Mouse (Mus musculus) common myeloid progenitor, adult 5-6 weeks (primary cell): ENCODE measurements around the gene Bod1. TPM values are rescaled to one million over a fixed set of nuclear protein-coding genes. Genes with fewer than 3 reads are reported as not detected.

Experiments
- ATAC-seq: replicated peaks from 2 replicates; pipeline ENCODE4 v1.8.0; 2016; ENCODE audit warnings: low read depth, mild to moderate bottlenecking, moderate TSS enrichment, inconsistent platforms; ENCODE audit not compliant: poor library complexity, severe bottlenecking
- total RNA-seq: library from RNA; stranded (forward); fragments of 200-1000, 187-1606 nt; gene quantifications from 2 replicates; pipeline ENCODE4 v1.2.3, GENCODE M21; 2017

The Bod1 gene
- 20.0 and 29.7 TPM in 2 replicates for total RNA-seq

- peak; percentile 95 for ATAC-seq
These were observed at the start of gene Bod1 for GRCm38 (mm10) chr11:31671354-31672169. TSS of gene Bod1 (minus strand) at chr11:31671885.

GRCm38 (mm10) chr11:31719090-31719489 lies 47.4 kb upstream of the Bod1 start:
- no peak for ATAC-seq

- peak; percentile 33; the same call in 1 of the 2 replicates for ATAC-seq
These were observed 46.4 kb upstream of the Bod1 start for GRCm38 (mm10) chr11:31717926-31718735.

GRCm38 (mm10) chr11:31713641-31714121 lies 42.0 kb upstream of the Bod1 start:
- ATAC-seq, result peak; percentile 23; the same call in 1 of the 2 replicates

GRCm38 (mm10) chr11:31713116-31713515 lies 41.4 kb upstream of the Bod1 start:
- ATAC-seq, result no peak

- ATAC-seq, result no peak
These were observed 36.1 kb upstream of the Bod1 start for GRCm38 (mm10) chr11:31707771-31708170.

- no peak for ATAC-seq
These were observed 31.5 kb upstream of the Bod1 start for GRCm38 (mm10) chr11:31703173-31703572.

GRCm38 (mm10) chr11:31701901-31702300 lies 30.2 kb upstream of the Bod1 start:
- ATAC-seq, result no peak

- no peak for ATAC-seq
These were observed 27.8 kb upstream of the Bod1 start for GRCm38 (mm10) chr11:31699502-31699901.

GRCm38 (mm10) chr11:31694801-31695200 lies 23.1 kb upstream of the Bod1 start:
- no peak for ATAC-seq

GRCm38 (mm10) chr11:31694109-31694508 lies 22.4 kb upstream of the Bod1 start:
- ATAC-seq, result no peak; the same call in 1 of the 2 replicates

- no peak for ATAC-seq
These were observed 21.6 kb upstream of the Bod1 start for GRCm38 (mm10) chr11:31693322-31693721.

GRCm38 (mm10) chr11:31688956-31689355 lies 17.3 kb upstream of the Bod1 start:
- ATAC-seq, result no peak

- no peak for ATAC-seq
These were observed 13.4 kb upstream of the Bod1 start for GRCm38 (mm10) chr11:31684913-31685567.

GRCm38 (mm10) chr11:31684126-31684525 lies 12.4 kb upstream of the Bod1 start:
- ATAC-seq, result no peak

GRCm38 (mm10) chr11:31679840-31680381 lies 8.2 kb upstream of the Bod1 start:
- no peak for ATAC-seq

- no peak for ATAC-seq
These were observed 5.6 kb upstream of the Bod1 start for GRCm38 (mm10) chr11:31677309-31677708.

GRCm38 (mm10) chr11:31676661-31677252 lies 5.1 kb upstream of the Bod1 start:
- no peak for ATAC-seq

GRCm38 (mm10) chr11:31675430-31675829 lies 3.7 kb upstream of the Bod1 start:
- peak; percentile 40; the same call in 1 of the 2 replicates for ATAC-seq

- ATAC-seq, result no peak
These were observed 482 bp upstream of the Bod1 start for GRCm38 (mm10) chr11:31672170-31672563.
